Comparison of ENCODE assay signal across 1 mouse cellular context in the genomic region with DNA sequence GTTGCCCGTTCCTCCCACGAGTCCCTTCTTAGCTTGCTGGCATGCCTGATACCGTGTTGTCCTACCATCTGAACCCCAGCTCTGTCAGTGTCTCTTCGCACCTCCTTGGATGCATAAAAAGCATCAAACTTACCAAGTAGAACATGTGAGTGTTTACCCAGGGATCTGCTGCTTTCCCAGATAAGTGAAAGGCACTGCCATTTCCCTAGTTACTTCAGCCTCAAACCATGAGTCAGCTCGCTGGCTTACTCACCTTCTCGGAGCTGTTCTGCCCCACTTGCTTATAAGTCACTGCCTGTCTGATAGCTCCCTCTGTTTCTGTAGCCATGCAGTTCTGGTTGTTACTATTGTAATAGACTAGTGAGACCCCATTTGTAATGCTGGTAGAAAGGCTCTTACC.
TF ChIP-seq lines count a peak whose summit lies in the region.

No protein-coding gene starts in this region.

TF ChIP-seq in myocyte, 11 proteins besides CTCF, POLR2A, EP300 and RAD21 (continued from another document):
- TF ChIP-seq TCF3 (IDR thresholded peaks at IDR 0.05; ENCODE audit: insufficient read length, low read depth) (no peak), MAX (IDR thresholded peaks at IDR 0.05; ENCODE audit: low read depth) (no peak)
